Mouse (Mus musculus): Measurements from ENCODE around the gene Ccdc138. TPM values are rescaled to one million over a fixed set of nuclear protein-coding genes. Genes with fewer than 3 reads are reported as not detected.

Gene Ccdc138
- total RNA-seq (2023): 1 to 10 TPM; 3.6 to 4.6 TPM

DNA sequence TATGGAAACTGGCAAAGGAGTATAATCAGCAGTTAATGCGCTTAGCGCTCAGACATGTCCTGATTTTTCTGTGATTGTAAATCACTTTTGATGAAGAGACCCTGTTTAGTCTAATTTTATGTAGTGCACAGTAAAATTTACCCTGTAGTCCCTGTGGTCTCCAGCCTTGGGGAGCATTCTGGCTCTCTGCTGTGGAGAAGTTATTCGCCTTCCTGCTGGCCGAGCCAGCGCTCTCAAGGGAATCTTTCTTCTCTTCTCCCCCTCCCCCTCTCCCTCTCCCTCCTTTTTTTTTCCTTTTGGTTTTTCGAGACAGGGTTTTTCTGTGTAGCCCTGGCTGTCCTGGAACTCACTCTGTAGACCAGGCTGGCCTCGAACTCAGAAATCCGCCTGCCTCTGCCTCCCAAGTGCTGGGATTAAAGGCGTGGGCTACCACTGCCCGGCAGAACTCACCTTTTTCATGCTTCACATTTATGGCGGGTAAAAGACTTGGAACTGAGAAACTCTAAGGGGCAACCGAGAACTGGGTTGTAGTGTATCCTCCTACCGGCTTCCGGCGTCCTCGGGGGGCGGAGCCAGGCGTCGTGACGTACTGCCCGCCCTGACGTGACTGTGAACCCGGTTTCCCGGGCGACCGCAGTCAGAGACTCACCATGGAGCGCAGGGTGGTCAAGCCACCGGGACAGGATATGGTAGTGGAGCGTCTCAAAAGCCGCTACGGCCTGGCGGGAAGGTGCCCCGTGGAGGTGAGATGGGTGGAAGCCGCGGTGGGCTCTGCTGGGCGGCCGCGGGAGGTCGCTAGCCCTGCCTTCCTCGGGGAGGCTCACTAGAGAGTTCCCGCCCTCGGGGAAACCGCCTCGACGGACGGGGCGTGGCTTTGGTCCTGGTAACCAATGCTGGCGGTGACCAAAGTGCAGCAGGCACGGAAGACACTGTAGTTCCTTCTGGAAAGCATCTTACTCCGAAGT lies at the start of gene Ccdc138:
Gene Ccdc138, plus strand, starts transcription at position 629 of the 965 bp plus-strand sequence.

Other genes starting within 250 kb of the Ccdc138 start
- gene Gcc2, start 242.5 kb upstream of the Ccdc138 start, total RNA-seq (2023): 10 to 100 TPM; 22.8 to 28.4 TPM
- gene Lims1, start 174.5 kb upstream of the Ccdc138 start, total RNA-seq (2023): 100 to 1,000 TPM; 185 to 187 TPM
- 10 to 100 TPM; 77.1 to 88.0 TPM for gene Ranbp2, start 51.0 kb upstream of the Ccdc138 start, total RNA-seq (2023)
- not detected for gene Edar, start 177.7 kb downstream of the Ccdc138 start, total RNA-seq (2023)
- gene Gm17542, start 220.3 kb downstream of the Ccdc138 start, total RNA-seq (2023): not detected

Measured in neutrophil, adult 83 days (primary cell).